Mouse (Mus musculus) adipose tissue, adult 10 weeks (tissue): Measurements from ENCODE around the gene Six6. TPM values are rescaled to one million over a fixed set of nuclear protein-coding genes. Genes with fewer than 3 reads are reported as not detected.

Experiments used
- polyA plus RNA-seq: library from polyadenylated mRNA; stranded (reverse); fragments of 350-450 nt; fragmentation: Illumina TruSeq; extraction: RNeasy Lipid Tissue Mini Kit (QIAGEN cat#74804); gene quantifications from one replicate; pipeline ENCODE4 v1.2.3, GENCODE M21; 2014; ENCODE audit warnings: low read depth, low replicate concordance

Six6 gene
- polyA plus RNA-seq: not detected

DNA sequence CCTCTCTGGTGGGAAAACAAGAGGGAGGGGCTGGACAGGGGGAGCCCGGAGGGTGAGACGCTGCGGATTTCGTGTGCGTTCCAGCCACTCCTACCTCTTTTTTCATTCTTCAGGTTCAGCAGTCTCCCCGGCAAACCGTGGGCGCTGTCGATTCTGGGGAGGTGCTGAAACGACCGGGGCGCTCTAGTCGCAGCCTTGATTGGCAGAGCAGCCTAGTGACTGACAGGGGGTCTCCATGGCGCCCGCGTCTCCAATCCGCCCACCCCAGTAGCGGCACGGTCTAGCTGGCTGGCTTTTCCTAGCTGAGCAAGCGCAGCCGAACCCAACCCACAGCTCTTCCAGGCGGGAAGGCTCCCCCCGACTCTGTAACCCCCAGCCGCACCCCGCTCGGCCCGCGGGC is at the start of gene Six6:
TSS of gene Six6 (plus strand) at position 277 of the 400 bp plus-strand sequence.

DNA sequence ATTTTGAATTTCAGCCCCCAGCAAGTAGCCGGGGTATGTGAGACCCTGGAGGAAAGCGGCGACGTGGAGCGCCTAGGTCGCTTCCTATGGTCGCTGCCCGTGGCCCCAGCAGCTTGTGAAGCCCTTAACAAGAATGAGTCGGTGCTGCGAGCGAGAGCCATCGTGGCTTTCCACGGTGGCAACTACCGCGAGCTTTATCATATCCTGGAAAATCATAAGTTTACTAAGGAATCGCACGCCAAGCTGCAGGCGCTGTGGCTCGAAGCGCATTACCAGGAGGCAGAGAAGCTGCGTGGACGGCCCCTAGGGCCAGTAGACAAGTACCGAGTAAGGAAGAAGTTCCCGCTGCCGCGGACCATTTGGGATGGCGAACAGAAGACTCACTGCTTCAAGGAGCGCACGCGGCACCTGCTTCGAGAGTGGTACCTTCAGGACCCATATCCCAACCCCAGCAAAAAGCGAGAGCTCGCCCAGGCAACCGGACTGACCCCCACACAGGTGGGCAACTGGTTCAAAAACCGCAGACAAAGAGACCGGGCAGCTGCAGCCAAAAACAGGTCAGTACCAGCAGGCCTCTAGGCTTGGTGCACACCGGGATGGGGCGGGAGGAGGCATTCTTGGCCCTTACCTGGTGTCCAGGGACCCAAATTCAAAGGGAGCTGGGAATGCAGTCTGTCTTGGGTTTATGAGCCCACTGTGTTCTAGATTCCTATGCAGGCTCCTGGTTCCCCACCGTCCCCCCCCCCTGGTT is 554 bp downstream of the Six6 start, which contains the start of gene 4930447C04Rik:
TSS of gene 4930447C04Rik (minus strand) at position 704 of the 751 bp plus-strand sequence.

Other genes with a start within 250 kb of the Six6 start
- gene Ppm1a, start 182.4 kb upstream of the Six6 start, polyA plus RNA-seq: 151 TPM
- gene 4930447C04Rik, start 882 bp downstream of the Six6 start, polyA plus RNA-seq: 0.57 TPM
- 2.8 TPM for gene Six1, start 114.0 kb downstream of the Six6 start, polyA plus RNA-seq
- 1.0 TPM for gene Six4, start 173.6 kb downstream of the Six6 start, polyA plus RNA-seq
- gene Mnat1, start 183.8 kb downstream of the Six6 start, polyA plus RNA-seq: 17.6 TPM